Mouse (Mus musculus) intestine, embryonic 15.5 days (tissue): ENCODE measurements at regions not wholly inside any gene's neighbourhood (a gene's known extent, or its start where the extent isn't known, plus 50 kb on each side); places are given as distances from the start of the nearest gene placed in this dataset.

Source experiments
- ATAC-seq: fragments of 200-750 bp; cut with Nextera tagmentation; 2 replicates; pipeline ENCODE4 v1.8.0; 2017; ENCODE audit warnings: moderate TSS enrichment, moderate library complexity
- H3K27ac ChIP-seq: fragments of 300-500 bp; sonication (generic); 2 replicates; pipeline ENCODE4 v1.5.1; 2015; ENCODE audit warnings: mild to moderate bottlenecking, inconsistent platforms
- H3K27me3 ChIP-seq: fragments of 300-500 bp; sonication (generic); replicated peaks from 2 replicates; pipeline ENCODE4 v1.6.1; 2015; ENCODE audit warnings: inconsistent platforms
- H3K36me3 ChIP-seq: fragments of 300-500 bp; sonication (generic); 2 replicates; pipeline ENCODE4 v1.6.1; 2015; ENCODE audit warnings: inconsistent platforms
- H3K4me1 ChIP-seq: fragments of 300-500 bp; sonication (generic); replicated peaks from 2 replicates; pipeline ENCODE4 v1.6.1; 2015; ENCODE audit warnings: inconsistent platforms
- H3K4me2 ChIP-seq: fragments of 300-500 bp; sonication (generic); replicated peaks from 2 replicates; pipeline ENCODE4 v1.6.1; 2015; ENCODE audit warnings: mild to moderate bottlenecking, inconsistent platforms
- H3K4me3 ChIP-seq: fragments of 300-500 bp; sonication (generic); replicated peaks from 2 replicates; pipeline ENCODE4 v1.5.1; 2015; ENCODE audit warnings: inconsistent platforms
- H3K9ac ChIP-seq: fragments of 300-500 bp; sonication (generic); 2 replicates; pipeline ENCODE4 v1.6.1; 2015; ENCODE audit warnings: inconsistent platforms
- H3K9me3 ChIP-seq: fragments of 300-500 bp; sonication (generic); 2 replicates; pipeline ENCODE4 v1.6.1; 2016; ENCODE audit warnings: inconsistent platforms
- WGBS: fragments of 180-500 bp; shearing (Covaris S2); methylation state at CpG from one replicate; pipeline ENCODE4 v1.1.7; 2015; 5-methylcytosine and 5-hydroxymethylcytosine counted together

DNA sequence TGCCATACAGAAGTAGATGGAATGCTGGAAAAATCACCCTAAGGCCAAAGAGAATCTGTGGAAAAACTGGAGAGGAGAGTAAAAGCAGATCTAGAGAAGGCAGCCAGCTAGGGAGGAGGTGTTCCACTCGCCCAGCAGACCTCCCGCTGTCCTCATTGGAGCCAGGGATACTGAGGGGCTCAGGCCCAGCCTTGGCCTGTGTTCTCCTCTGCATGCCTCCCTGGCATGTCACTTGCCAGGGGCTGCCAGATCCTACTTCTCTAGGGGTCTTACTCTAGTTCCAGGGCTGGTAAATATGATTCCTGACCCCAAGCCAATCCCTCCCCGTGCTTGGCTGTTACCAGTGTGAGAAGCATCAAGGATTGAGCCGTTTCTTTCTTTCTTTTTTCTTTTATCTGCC, 59.5 kb upstream of the Cdon start:
- Histone ChIP-seq H3K27me3 (no peaks in the 10 kb centered on the region), H3K27ac (peak overlapping the region; percentile 66), H3K9ac (no peak overlapping the region), H3K4me1 (peaks cover 28% of the 10 kb centered on the region), H3K4me2 (no peak overlapping the region), H3K4me3 (no peak overlapping the region), H3K36me3 (no peaks in the 10 kb centered on the region), H3K9me3 (no peaks in the 10 kb centered on the region)
- WGBS: 48% methylated on average over 4 of the region's 4 CpGs
- ATAC-seq: no peak

DNA sequence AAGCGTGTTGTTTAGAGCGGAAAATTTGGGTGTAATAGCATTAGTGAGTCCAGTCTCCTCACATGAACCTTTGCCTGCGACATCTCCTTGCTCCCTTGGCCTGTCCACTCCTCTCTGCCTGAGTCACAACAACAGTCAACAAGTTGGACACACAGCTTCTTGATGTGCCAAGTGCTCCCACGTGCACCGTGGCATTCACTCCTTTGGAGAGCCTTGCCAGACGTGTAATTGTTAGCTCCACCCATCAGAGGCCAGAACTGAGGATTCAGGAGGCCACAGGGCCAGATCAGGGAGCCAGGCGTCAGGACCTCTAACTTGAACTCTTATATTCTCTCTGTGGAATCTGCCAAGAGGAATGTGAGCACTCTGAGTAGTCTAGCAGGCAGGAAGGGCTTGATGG, 58.7 kb upstream of the Cdon start:
- no peak overlapping the region for H3K9ac ChIP-seq
- H3K27me3 ChIP-seq: no peaks in the 10 kb centered on the region
- no peak overlapping the region for H3K4me2 ChIP-seq
- no peaks in the 10 kb centered on the region for H3K36me3 ChIP-seq
- H3K4me3 ChIP-seq: no peak overlapping the region
- no peak overlapping the region for H3K27ac ChIP-seq
- H3K4me1 ChIP-seq: peaks cover 28% of the 10 kb centered on the region
- ATAC-seq: no peak
- 60% methylated on average over 7 of the region's 7 CpGs for WGBS
- no peaks in the 10 kb centered on the region for H3K9me3 ChIP-seq

DNA sequence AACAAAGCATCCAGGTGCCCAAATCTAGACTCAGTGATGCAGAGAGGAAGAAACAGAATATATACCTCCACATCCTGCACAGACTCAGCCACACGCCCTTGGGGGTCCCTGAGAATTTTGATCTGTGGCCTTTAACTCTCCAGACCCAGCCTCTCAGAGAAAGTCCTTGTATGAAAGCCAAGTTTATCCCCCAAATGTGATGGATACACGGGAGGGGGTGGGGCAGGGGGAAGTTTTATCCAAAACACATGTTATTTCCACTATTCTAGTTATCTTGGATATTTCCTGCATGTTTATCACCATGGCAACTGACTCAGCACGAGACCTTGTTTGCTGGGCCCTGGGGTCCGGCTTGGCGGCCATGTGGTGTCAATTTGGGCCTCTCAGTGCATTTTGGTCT, 57.8 kb upstream of the Cdon start:
- H3K4me1 ChIP-seq: peaks cover 28% of the 10 kb centered on the region
- H3K4me2 ChIP-seq: no peak overlapping the region
- H3K27ac ChIP-seq: no peak overlapping the region
- no peaks in the 10 kb centered on the region for H3K27me3 ChIP-seq
- no peak overlapping the region for H3K4me3 ChIP-seq
- no peaks in the 10 kb centered on the region for H3K36me3 ChIP-seq
- no peak overlapping the region for H3K9ac ChIP-seq
- H3K9me3 ChIP-seq: no peaks in the 10 kb centered on the region
- no peak for ATAC-seq
- 71% methylated on average over 5 of the region's 5 CpGs for WGBS

DNA sequence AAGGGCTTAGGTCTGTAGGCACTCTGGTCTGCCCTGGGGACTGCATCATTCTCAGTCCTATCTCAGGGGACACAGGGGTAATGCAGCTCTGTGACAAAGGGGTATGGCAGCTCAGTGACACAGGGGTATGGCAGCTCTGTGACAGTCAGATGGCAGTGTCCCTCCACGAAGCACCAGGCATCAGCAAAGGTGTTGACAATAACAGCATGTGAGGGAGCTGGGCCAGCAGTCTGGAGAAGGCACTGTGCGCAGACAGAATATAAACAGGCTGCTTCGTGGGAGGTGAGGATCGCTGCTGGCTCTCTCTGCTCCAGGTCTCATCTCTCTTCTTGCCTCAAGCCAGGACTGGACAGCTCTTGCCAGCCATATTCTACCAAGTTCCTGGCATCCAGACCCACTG, 57.0 kb upstream of the Cdon start:
- no peak overlapping the region for H3K9ac ChIP-seq
- no peaks in the 10 kb centered on the region for H3K9me3 ChIP-seq
- no peak for ATAC-seq
- H3K36me3 ChIP-seq: no peaks in the 10 kb centered on the region
- H3K4me3 ChIP-seq: no peak overlapping the region
- WGBS: 56% methylated on average over 4 of the region's 4 CpGs
- H3K27me3 ChIP-seq: no peaks in the 10 kb centered on the region
- H3K27ac ChIP-seq: 0 out of 2 replicates have a peak overlapping the region, but pooled peaks have one; percentile 3
- peaks cover 28% of the 10 kb centered on the region for H3K4me1 ChIP-seq
- no peak overlapping the region for H3K4me2 ChIP-seq

DNA sequence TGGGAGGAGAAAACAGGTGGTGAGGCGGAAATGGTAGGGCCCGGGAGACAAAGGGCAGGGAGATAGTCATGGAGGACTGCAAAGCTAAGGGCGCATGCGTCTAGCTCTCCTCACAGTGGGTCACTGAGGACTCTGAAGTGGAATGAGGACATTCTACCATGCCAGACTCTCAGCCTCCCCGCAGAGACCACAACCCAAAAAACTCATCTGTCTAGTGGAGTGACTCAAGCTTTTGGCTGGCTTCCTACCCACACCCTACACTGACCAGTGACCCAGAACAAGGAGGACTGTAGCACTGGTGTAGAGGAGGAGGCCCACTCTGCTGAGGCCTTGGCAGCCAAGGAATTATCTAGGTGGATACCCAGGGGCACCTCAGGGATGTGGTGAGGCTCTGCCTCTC, 55.0 kb upstream of the Cdon start:
- H3K36me3 ChIP-seq: no peaks in the 10 kb centered on the region
- no peak overlapping the region for H3K9ac ChIP-seq
- H3K4me2 ChIP-seq: no peak overlapping the region
- no peak overlapping the region for H3K27ac ChIP-seq
- H3K9me3 ChIP-seq: no peaks in the 10 kb centered on the region
- ATAC-seq: no peak
- H3K4me3 ChIP-seq: no peak overlapping the region
- peaks cover 13% of the 10 kb centered on the region; the same call in 1 of the 2 replicates for H3K4me1 ChIP-seq
- 94% methylated on average over 5 of the region's 5 CpGs for WGBS
- no peaks in the 10 kb centered on the region for H3K27me3 ChIP-seq

DNA sequence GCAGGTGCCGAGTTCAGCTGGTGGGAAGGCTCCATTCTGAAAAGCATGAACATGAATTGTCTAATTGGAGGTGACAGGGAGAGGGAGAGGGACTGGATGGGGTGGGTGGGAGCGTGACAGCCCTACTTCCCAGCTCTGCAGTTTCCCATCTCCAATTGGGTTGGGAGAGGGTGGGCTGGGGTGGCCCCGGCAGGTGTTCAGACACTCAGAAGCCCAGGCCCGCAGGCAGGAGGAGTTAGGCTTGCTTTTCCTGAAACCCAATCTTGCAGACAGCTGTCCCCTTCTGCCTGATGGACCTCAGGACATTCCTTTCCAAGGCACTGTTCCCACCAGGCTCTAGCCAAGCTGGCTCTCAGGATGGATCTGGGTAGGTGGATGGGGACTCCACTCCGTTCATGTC, 51.9 kb upstream of the Cdon start:
- H3K4me3 ChIP-seq: no peak overlapping the region
- no peak for ATAC-seq
- H3K4me2 ChIP-seq: no peak overlapping the region
- no peak overlapping the region for H3K9ac ChIP-seq
- WGBS: 79% methylated on average over 5 of the region's 5 CpGs
- no peaks in the 10 kb centered on the region for H3K9me3 ChIP-seq
- H3K4me1 ChIP-seq: no peaks in the 10 kb centered on the region
- no peaks in the 10 kb centered on the region for H3K27me3 ChIP-seq
- no peaks in the 10 kb centered on the region for H3K36me3 ChIP-seq
- no peak overlapping the region for H3K27ac ChIP-seq

DNA sequence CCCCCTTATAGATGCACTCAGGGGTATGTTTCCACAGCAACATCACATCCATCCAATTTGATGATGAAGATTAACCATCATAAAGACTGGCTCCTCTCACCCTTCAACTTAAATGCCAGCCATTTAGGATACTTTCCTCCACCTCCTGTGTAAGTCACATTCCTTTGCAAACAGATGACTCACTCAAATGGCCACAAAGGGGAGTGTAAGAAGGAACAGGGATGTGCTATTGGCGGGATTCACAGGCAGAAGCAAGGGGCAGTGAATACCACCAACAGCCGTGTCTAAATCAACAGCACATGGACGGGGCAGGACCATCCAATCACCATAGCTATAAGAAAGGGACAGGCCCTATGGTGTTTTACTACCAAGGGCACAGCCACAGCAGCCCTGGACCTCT, 50.9 kb upstream of the Cdon start:
- Histone ChIP-seq H3K27ac (no peak overlapping the region), H3K4me1 (no peaks in the 10 kb centered on the region), H3K4me3 (no peak overlapping the region), H3K36me3 (no peaks in the 10 kb centered on the region), H3K27me3 (no peaks in the 10 kb centered on the region), H3K4me2 (no peak overlapping the region), H3K9me3 (no peaks in the 10 kb centered on the region), H3K9ac (no peak overlapping the region)
- no peak for ATAC-seq
- WGBS: 72% methylated on average over 3 of the region's 3 CpGs

DNA sequence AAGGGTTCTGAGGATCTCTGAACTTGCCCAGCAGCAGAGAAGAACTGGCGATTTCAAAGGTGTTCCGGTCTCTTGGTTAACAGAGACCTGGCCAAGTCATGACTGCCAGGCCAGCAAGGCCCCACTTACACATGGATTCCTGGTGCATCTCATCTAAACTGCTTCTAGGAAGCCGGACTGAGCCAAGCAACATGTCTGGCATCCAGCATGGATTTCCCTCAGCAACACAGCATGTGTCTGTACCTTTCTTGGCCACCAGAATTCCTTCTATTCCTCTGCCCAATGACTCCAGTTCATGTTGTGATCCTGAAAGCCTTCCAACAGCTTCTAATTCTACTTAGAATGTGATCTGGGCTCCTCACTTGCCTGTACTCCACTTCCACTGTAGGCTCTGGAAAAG, 50.0 kb upstream of the Cdon start:
- Histone ChIP-seq H3K4me2 (no peak overlapping the region), H3K9me3 (no peaks in the 10 kb centered on the region), H3K9ac (no peak overlapping the region), H3K4me1 (no peaks in the 10 kb centered on the region), H3K27me3 (no peaks in the 10 kb centered on the region), H3K4me3 (no peak overlapping the region), H3K27ac (no peak overlapping the region), H3K36me3 (no peaks in the 10 kb centered on the region)
- WGBS: 90% methylated on average over 3 of the region's 3 CpGs
- no peak for ATAC-seq
